In the genomic region with DNA sequence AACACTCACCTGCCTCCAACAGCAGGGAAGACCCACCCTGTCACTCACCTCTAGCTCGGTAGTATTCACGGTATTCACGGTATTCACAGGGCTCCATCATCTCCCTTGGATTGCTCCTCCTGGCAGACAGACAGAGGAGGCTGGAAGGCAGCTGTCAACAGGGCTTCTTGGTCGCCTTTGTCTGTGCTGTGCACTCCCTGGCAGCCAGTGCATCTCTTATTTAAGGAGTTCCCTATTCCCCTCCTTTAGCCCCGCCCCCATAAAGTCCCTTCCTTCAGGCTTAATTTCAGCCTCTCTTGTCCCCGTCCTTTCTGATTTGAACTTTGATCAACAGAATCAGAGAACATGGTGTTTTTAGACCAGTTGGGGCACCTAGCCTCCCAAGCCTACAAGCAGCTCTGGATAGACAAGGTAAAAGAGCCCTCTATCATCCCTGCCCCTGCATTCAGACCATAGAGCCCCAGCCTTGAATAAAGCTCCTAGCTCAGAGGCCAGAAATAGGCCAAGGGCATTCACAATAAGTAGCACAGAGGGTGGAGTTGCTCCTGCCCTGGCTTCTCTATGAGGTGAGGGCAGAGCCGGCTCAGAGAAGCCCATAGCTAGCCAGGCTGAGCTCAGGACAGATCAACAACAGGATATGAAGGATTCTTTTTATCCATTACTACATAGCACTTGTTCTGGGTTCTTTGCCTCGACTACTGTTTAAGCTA, we compare ENCODE assay signal across 10 mouse cellular contexts. TPM values are rescaled to one million over a fixed set of nuclear protein-coding genes. Genes with fewer than 3 reads are reported as not detected.
DNase-seq lines count a peak whose midpoint lies in the region; ATAC-seq and TF ChIP-seq lines count a peak whose summit lies in the region.
"Had no signal": no experiment of that assay in that cellular context is flagged by ENCODE, and none has a peak within 500 bp of the region (broad histone marks: within the 10 kb centered on the region; RNA-seq: fewer than 3 reads in every experiment).

No protein-coding gene starts in this region.

- peak; percentile 40 for DNase-seq in adrenal gland, postnatal 10 days
- DNase-seq in adrenal gland, postnatal 25 days = no peak
- no peak for DNase-seq in lung, adult 2 months
- DNase-seq in lung, postnatal 25 days (ENCODE audit: low spot score) = no peak
- DNase-seq in heart, postnatal 10 days = peak; percentile 35 to 42
- DNase-seq in cerebellum, adult 11-12 months = no peak
- DNase-seq in frontal cortex, postnatal 10 days (ENCODE audit: low spot score in 2 of 2) = no peak
- DNase-seq: cerebellum, adult 18-20 months had no signal

- H3K4me3 ChIP-seq in lung, adult 2 months (replicated peaks; ENCODE audit: extremely low read depth, low read depth, low read length) = peak overlapping the region; percentile 28
- H3K4me3 ChIP-seq: erythroblast, embryonic 14.5 days had no signal

- WGBS in lung, adult 2 months = 24% methylated on average over 8 of the region's 8 CpGs

- peaks cover 10% of the 10 kb centered on the region for H3K4me1 ChIP-seq in lung, adult 2 months (ENCODE audit: control insufficient read depth, insufficient read depth, low read length)

- ATAC-seq in monocyte, adult 5-6 weeks (replicated peaks; ENCODE audit: insufficient number of reproducible peaks, low FRiP score, low TSS enrichment, poor library complexity, severe bottlenecking) = peak; percentile 63

- intact Hi-C loops in heart, postnatal 10 days (cut with DNase I) = no loop called here

- TF ChIP-seq CTCF in lung, adult 2 months (IDR thresholded peaks at IDR 0.05; ENCODE audit: insufficient read depth, low read length) = no peak

- TF ChIP-seq POLR2A in lung, adult 2 months (IDR thresholded peaks at IDR 0.05; ENCODE audit: borderline replicate concordance, extremely low read depth, low read depth, low read length) = no peak; the same call in 1 of the 2 replicates

RNA-seq across cellular contexts. Expression of a gene that starts 0.5 kb away (rescaled TPM):
- 10 to 100 TPM in 1 of 2 experiments, 1 to 10 TPM in 1; 9.9 to 10.4 TPM for total RNA-seq in adrenal gland, postnatal 10 days (2021)
- total RNA-seq in adrenal gland, postnatal 25 days (2021) = 22.6 and 29.8 TPM in 2 replicates
- 59.1 and 75.3 TPM in 2 replicates for polyA plus RNA-seq in lung, adult 2 months (2012; rRNA removed)
- total RNA-seq in heart, postnatal 10 days (2021) = 1 to 10 TPM; 2.6 to 2.7 TPM
- 27.7 to 79.7 TPM (median 71.5 TPM) in 3 replicates for total RNA-seq in monocyte, adult 5-6 weeks (2017)

RNA-seq across cellular contexts. Expression of a gene that starts 57.5 kb away (rescaled TPM):
- total RNA-seq in adrenal gland, postnatal 10 days (2021) = 10 to 100 TPM; 19.3 to 21.5 TPM
- total RNA-seq in adrenal gland, postnatal 25 days (2021) = 18.4 and 19.6 TPM in 2 replicates
- 7.1 and 11.6 TPM in 2 replicates for polyA plus RNA-seq in lung, adult 2 months (2012; rRNA removed)
- 10 to 100 TPM; 20.9 to 24.3 TPM for total RNA-seq in heart, postnatal 10 days (2021)
- 22.6 to 29.9 TPM (median 25.9 TPM) in 3 replicates for total RNA-seq in monocyte, adult 5-6 weeks (2017)

Comparison
In these comparisons a context has a peak if more than half of its experiments do, and no peak if none do; other contexts are left out.
1. DNase-seq: peak in adrenal gland, postnatal 10 days (single experiment) and heart, postnatal 10 days (2 of 2); none in adrenal gland, postnatal 25 days (single experiment), lung, adult 2 months (single experiment), lung, postnatal 25 days (single experiment), cerebellum, adult 11-12 months (single experiment) and frontal cortex, postnatal 10 days (0 of 2).